Mouse (Mus musculus) midbrain, postnatal 0 days (tissue): ENCODE results near the gene N4bp2l2. TPM values are rescaled to one million over a fixed set of nuclear protein-coding genes. Genes with fewer than 3 reads are reported as not detected.

Experiments
- ATAC-seq: fragments of 200-750 bp; cut with Nextera tagmentation; 2 replicates; pipeline ENCODE4 v1.8.0; 2017; ENCODE audit warnings: moderate number of reproducible peaks, mild to moderate bottlenecking, moderate TSS enrichment, moderate library complexity; ENCODE audit not compliant: low FRiP score
- DNase-seq: peaks from one replicate; pipeline ENCODE4 v3.0.0-alpha.2; 2015; ENCODE audit warnings: low spot score
- H3K27ac ChIP-seq: fragments of 300-500 bp; sonication (generic); 2 replicates; pipeline ENCODE4 v1.5.1; 2014; ENCODE audit warnings: low read depth, mild to moderate bottlenecking, low read length, mixed read lengths
- H3K27me3 ChIP-seq: fragments of 300-500 bp; sonication (generic); 2 replicates; pipeline ENCODE4 v1.6.1; 2014; ENCODE audit warnings: low read length, control low read depth, mixed read lengths; ENCODE audit not compliant: insufficient read depth
- H3K36me3 ChIP-seq: fragments of 300-500 bp; sonication (generic); 2 replicates; pipeline ENCODE4 v1.6.1; 2014; ENCODE audit warnings: low read length, control low read depth, mixed read lengths; ENCODE audit not compliant: insufficient read depth
- H3K4me1 ChIP-seq: fragments of 300-500 bp; sonication (generic); 2 replicates; pipeline ENCODE4 v1.6.1; 2014; ENCODE audit warnings: mild to moderate bottlenecking, control low read depth, antibody characterized with exemption, low read length, mixed read lengths; ENCODE audit not compliant: insufficient read depth
- H3K4me2 ChIP-seq: fragments of 300-500 bp; sonication (generic); 2 replicates; pipeline ENCODE4 v1.6.1; 2014; ENCODE audit warnings: low read depth, mild to moderate bottlenecking, low read length, mixed read lengths; ENCODE audit not compliant: poor library complexity, severe bottlenecking
- H3K4me3 ChIP-seq: fragments of 300-500 bp; sonication (generic); 2 replicates; pipeline ENCODE4 v1.5.1; 2014; ENCODE audit warnings: low read depth, mild to moderate bottlenecking, low read length, moderate library complexity
- H3K9ac ChIP-seq: fragments of 300-500 bp; sonication (generic); replicated peaks from 2 replicates; pipeline ENCODE4 v1.6.1; 2014; ENCODE audit warnings: mild to moderate bottlenecking, low read length, moderate library complexity, mixed read lengths; ENCODE audit not compliant: poor library complexity, severe bottlenecking
- H3K9me3 ChIP-seq: fragments of 300-500 bp; sonication (generic); 2 replicates; pipeline ENCODE4 v1.6.1; 2016; ENCODE audit warnings: low read length, control low read depth
- CTCF ChIP-seq: IDR thresholded peaks from 2 replicates; pipeline ENCODE4 v1.5.1; 2016; ENCODE audit warnings: antibody characterized with exemption, mild to moderate bottlenecking
- WGBS: fragments of 180-500 bp; shearing (Covaris S2); extraction: QIAGEN DNeasy Blood & Tissue Kit; methylation state at CpG from one replicate; pipeline ENCODE4 v1.1.7; 2014; 5-methylcytosine and 5-hydroxymethylcytosine counted together
- polyA plus RNA-seq: library from polyadenylated mRNA; unstranded; fragments of >200 nt; fragmentation: Nextera tagmentation; extraction: Ambion mirVana; gene quantifications from 2 replicates; pipeline ENCODE4 v1.2.1, GENCODE M21; 2015
- total RNA-seq: library from RNA; depleted of rRNA; stranded (reverse); fragments of >200 nt; gene quantifications from 2 replicates; pipeline ENCODE4 v1.2.3, GENCODE M21; 2014

Gene N4bp2l2
- total and polyA plus RNA-seq, 2 experiments from 2014 or later, result 29.1 to 38.9 TPM

- no peak for ATAC-seq
- H3K9ac ChIP-seq, result no peak overlapping the region
- TF ChIP-seq CTCF, result no peak
Measured at GRCm38 (mm10) chr5:150570496-150571219, 95.3 kb downstream of the N4bp2l2 start.

GRCm38 (mm10) chr5:150566971-150567370, 99.0 kb downstream of the N4bp2l2 start:
- WGBS, result 91% methylated on average over 5 of the region's 5 CpGs
- DNase-seq (no peak), ATAC-seq (no peak)
- TF ChIP-seq CTCF, result no peak
- Histone ChIP-seq H3K4me2 (no peak overlapping the region), H3K4me3 (no peak overlapping the region), H3K27ac (no peak overlapping the region), H3K4me1 (no peaks in the 10 kb centered on the region), H3K36me3 (0 out of 2 replicates have a peak, but pooled peaks cover 9% of the 10 kb centered on the region), H3K27me3 (no peaks in the 10 kb centered on the region), H3K9ac (no peak overlapping the region), H3K9me3 (no peaks in the 10 kb centered on the region)

More at GRCm38 (mm10) chr5:150570496-150571219, 95.3 kb downstream of the N4bp2l2 start:
- DNase-seq, result peak; percentile 77
- Histone ChIP-seq H3K36me3 (peaks cover 18% of the 10 kb centered on the region), H3K27ac (no peak overlapping the region), H3K9me3 (no peaks in the 10 kb centered on the region), H3K27me3 (no peaks in the 10 kb centered on the region), H3K4me2 (no peak overlapping the region), H3K4me3 (no peak overlapping the region), H3K4me1 (no peaks in the 10 kb centered on the region)
- 64% methylated on average over 11 of the region's 11 CpGs for WGBS

GRCm38 (mm10) chr5:150566226-150566625, 99.8 kb downstream of the N4bp2l2 start:
- H3K4me1 ChIP-seq, result no peaks in the 10 kb centered on the region
- H3K27me3 ChIP-seq, result no peaks in the 10 kb centered on the region
- DNase-seq, result no peak
- H3K36me3 ChIP-seq, result 0 out of 2 replicates have a peak, but pooled peaks cover 9% of the 10 kb centered on the region
- 55% methylated on average over 3 of the region's 3 CpGs for WGBS
- H3K4me3 ChIP-seq, result no peak overlapping the region
- no peak overlapping the region for H3K4me2 ChIP-seq
- H3K9ac ChIP-seq, result no peak overlapping the region
- no peak for ATAC-seq
- no peaks in the 10 kb centered on the region for H3K9me3 ChIP-seq
- no peak for TF ChIP-seq CTCF
- H3K27ac ChIP-seq, result no peak overlapping the region

- H3K36me3 ChIP-seq, result peaks cover 14% of the 10 kb centered on the region; the same call in 1 of the 2 replicates
- no peak overlapping the region for H3K4me2 ChIP-seq
- DNase-seq (no peak), ATAC-seq (no peak)
- WGBS, result 94% methylated on average over 6 of the region's 6 CpGs
- no peak overlapping the region for H3K9ac ChIP-seq
- H3K9me3 ChIP-seq, result no peaks in the 10 kb centered on the region
- TF ChIP-seq CTCF, result no peak
- no peak overlapping the region for H3K4me3 ChIP-seq
- H3K27ac ChIP-seq, result no peak overlapping the region
- H3K27me3 ChIP-seq, result no peaks in the 10 kb centered on the region
- H3K4me1 ChIP-seq, result no peaks in the 10 kb centered on the region
Measured at GRCm38 (mm10) chr5:150564426-150564825, 101.6 kb downstream of the N4bp2l2 start.

- ATAC-seq, result no peak
- Histone ChIP-seq H3K9ac (no peak overlapping the region), H3K36me3 (peaks cover 9% of the 10 kb centered on the region; the same call in 1 of the 2 replicates), H3K4me2 (no peak overlapping the region), H3K27me3 (no peaks in the 10 kb centered on the region), H3K4me3 (no peak overlapping the region), H3K9me3 (no peaks in the 10 kb centered on the region), H3K27ac (no peak overlapping the region), H3K4me1 (no peaks in the 10 kb centered on the region)
- 92% methylated on average over 5 of the region's 5 CpGs for WGBS
- TF ChIP-seq CTCF, result no peak
- no peak for DNase-seq
Measured at GRCm38 (mm10) chr5:150561783-150562182, 104.2 kb downstream of the N4bp2l2 start.

GRCm38 (mm10) chr5:150561376-150561775, 104.6 kb downstream of the N4bp2l2 start:
- H3K27me3 ChIP-seq, result no peaks in the 10 kb centered on the region
- no peaks in the 10 kb centered on the region for H3K4me1 ChIP-seq
- ATAC-seq (no peak), DNase-seq (no peak)
- H3K9ac ChIP-seq, result no peak overlapping the region
- no peak overlapping the region for H3K4me3 ChIP-seq
- TF ChIP-seq CTCF, result no peak
- no peaks in the 10 kb centered on the region for H3K9me3 ChIP-seq
- H3K36me3 ChIP-seq, result peaks cover 9% of the 10 kb centered on the region; the same call in 1 of the 2 replicates
- H3K27ac ChIP-seq, result no peak overlapping the region
- H3K4me2 ChIP-seq, result no peak overlapping the region
